Comparison of ENCODE assay signal across 8 mouse cellular contexts in the genomic region with DNA sequence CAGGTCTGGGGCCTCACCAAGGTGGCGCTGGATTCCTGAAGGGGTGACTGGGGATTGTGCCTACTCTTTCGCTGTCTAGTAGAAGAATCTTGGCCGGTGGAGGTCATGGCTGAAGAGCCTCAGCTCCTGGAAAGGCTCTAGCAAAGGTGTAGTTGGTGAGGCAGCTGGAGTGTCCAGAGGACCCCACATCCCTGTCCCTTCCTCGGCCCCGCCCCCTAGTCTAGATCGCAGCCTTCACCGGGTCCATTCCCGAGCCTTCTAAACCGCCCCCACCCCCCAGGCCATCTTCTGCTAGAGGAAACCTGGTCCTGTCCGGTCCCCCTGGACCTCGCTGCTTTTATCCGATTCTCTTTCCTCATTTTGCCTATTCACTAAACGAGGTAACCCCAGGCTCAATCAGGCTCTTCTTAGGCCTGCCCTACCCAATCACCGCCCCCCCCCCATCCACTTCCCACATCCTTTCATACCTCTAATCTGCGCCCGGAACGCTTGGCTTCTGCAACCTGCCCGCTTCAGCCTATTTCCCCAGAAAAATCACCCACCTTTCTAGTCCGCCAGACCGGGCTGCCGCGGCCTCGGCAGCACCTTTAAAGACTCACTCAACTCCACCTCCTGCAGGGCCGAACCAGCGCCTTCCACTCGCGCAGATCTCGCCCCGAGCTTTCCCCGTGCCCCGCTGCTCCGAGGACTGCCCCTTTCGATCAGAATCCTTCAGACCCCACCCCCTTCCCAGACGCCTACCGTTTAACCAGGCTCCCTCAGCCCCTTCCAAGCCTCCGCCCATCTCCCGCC. TPM values are rescaled to one million over a fixed set of nuclear protein-coding genes. Genes with fewer than 3 reads are reported as not detected.
DNase-seq lines count a peak whose midpoint lies in the region; ATAC-seq and TF ChIP-seq lines count a peak whose summit lies in the region.

Gene Hdac6 (minus strand): TSS at position 782 of the 792 bp plus-strand sequence.

- WGBS in heart, embryonic 10.5 days, result 17% methylated on average over 35 of the region's 37 CpGs
- 11% methylated on average over 36 of the region's 37 CpGs for WGBS in liver, embryonic 14.5 days (ENCODE audit: insufficient replicate concordance)

- no peak for TF ChIP-seq EP300 in liver, embryonic 14.5 days (IDR thresholded peaks at IDR 0.05; ENCODE audit: low read depth)

- peaks cover 4% of the 10 kb centered on the region; the same call in 1 of the 2 replicates for H3K4me1 ChIP-seq in brown adipose tissue, adult 24 weeks (ENCODE audit: control insufficient read depth, insufficient read depth, insufficient read length, low read length)
- H3K4me1 ChIP-seq in heart, embryonic 10.5 days, result no peaks in the 10 kb centered on the region
- peaks cover 0 to 5% of the 10 kb centered on the region in 2 experiments; a peak in 1 of 4 replicates for H3K4me1 ChIP-seq in liver, embryonic 14.5 days (replicated peaks; ENCODE audit: control insufficient read depth in 2 of 2, insufficient read depth in 2 of 2, low read length in 1 of 2)

- H3K4me2 ChIP-seq in liver, embryonic 14.5 days (ENCODE audit: low read depth), result peak within 1 kb of the TSS; percentile 75

- no peak for ATAC-seq in liver, embryonic 14.5 days (ENCODE audit: insufficient read depth)

- peak within 1 kb of the TSS; percentile 66 for H3K4me3 ChIP-seq in brown adipose tissue, adult 24 weeks (ENCODE audit: insufficient read depth, low read depth, low read length)
- H3K4me3 ChIP-seq in heart, embryonic 10.5 days, result peak within 1 kb of the TSS; percentile 60
- H3K4me3 ChIP-seq in liver, embryonic 14.5 days (ENCODE audit: insufficient read depth in 1 of 2, low read depth in 2 of 2, low read length in 2 of 2), result peak within 1 kb of the TSS; percentile 57 to 61

- peak within 1 kb of the TSS; percentile 46; the same call in 1 of the 2 replicates for H3K27ac ChIP-seq in brown adipose tissue, adult 24 weeks (replicated peaks; ENCODE audit: low read depth, low read length)
- peak within 1 kb of the TSS; percentile 86 for H3K27ac ChIP-seq in heart, embryonic 10.5 days
- no peak within 1 kb of the TSS for H3K27ac ChIP-seq in liver, embryonic 14.5 days

- peak; percentile 20 for DNase-seq in retina, embryonic 14.5 days (ENCODE audit: low spot score)
- DNase-seq in retina, postnatal 1 day, result no peak
- no peak for DNase-seq in heart, embryonic 10.5 days (ENCODE audit: low spot score)
- peak; percentile 26 for DNase-seq in kidney, adult 9 months
- no peak for DNase-seq in liver, embryonic 14.5 days (ENCODE audit: low read depth in 3 of 3, low spot score in 3 of 3)
- DNase-seq in urinary bladder, postnatal 14 days (ENCODE audit: low spot score), result no peak
- no peak for DNase-seq in frontal cortex, postnatal 14 days (ENCODE audit: low spot score in 2 of 2)

- H3K36me3 ChIP-seq in heart, embryonic 10.5 days, result no peaks in the 10 kb centered on the region
- H3K36me3 ChIP-seq in liver, embryonic 14.5 days (replicated peaks; ENCODE audit: control insufficient read depth, insufficient read depth, low read depth), result no peaks in the 10 kb centered on the region

- TF ChIP-seq CTCF in liver, embryonic 14.5 days (IDR thresholded peaks at IDR 0.05; ENCODE audit: low read depth), result no peak

- peak within 1 kb of the TSS; percentile 65 for H3K9ac ChIP-seq in liver, embryonic 14.5 days (replicated peaks)

- H3K27me3 ChIP-seq in heart, embryonic 10.5 days (ENCODE audit: insufficient read depth, poor library complexity, severe bottlenecking), result no peaks in the 10 kb centered on the region
- H3K27me3 ChIP-seq in liver, embryonic 14.5 days (ENCODE audit: control insufficient read depth, insufficient read depth, low read length), result no peaks in the 10 kb centered on the region

- H3K9me3 ChIP-seq in heart, embryonic 10.5 days, result no peaks in the 10 kb centered on the region
- H3K9me3 ChIP-seq in liver, embryonic 14.5 days (ENCODE audit: control insufficient read depth, low read length), result no peaks in the 10 kb centered on the region

RNA-seq across cellular contexts. Expression of gene Hdac6, which starts in this region (rescaled TPM):
- 7.6 and 11.6 TPM in 2 replicates for polyA plus RNA-seq in brown adipose tissue, adult 24 weeks (2012; ENCODE audit: insufficient read depth, insufficient read length, missing spikeins)
- polyA plus RNA-seq in heart, embryonic 10.5 days (2016; fragmentation: Nextera tagmentation; extraction: Ambion mirVana), result 36.4 and 36.9 TPM in 2 replicates
- 10.8 and 11.9 TPM in 2 replicates for polyA plus RNA-seq in liver, embryonic 14.5 days (2012; rRNA removed)
- 7.9 and 8.8 TPM in 2 replicates for polyA plus RNA-seq in liver, embryonic 14.5 days (2014; fragmentation: Nextera tagmentation; extraction: Ambion mirVana)

Comparison
In these comparisons a context has a peak if more than half of its experiments do, and no peak if none do; other contexts are left out.
1. DNase-seq: peak in retina, embryonic 14.5 days (single experiment) and kidney, adult 9 months (single experiment); none in retina, postnatal 1 day (single experiment), heart, embryonic 10.5 days (single experiment), liver, embryonic 14.5 days (0 of 3), urinary bladder, postnatal 14 days (single experiment) and frontal cortex, postnatal 14 days (0 of 2).
2. Peak in every context shown above with its lines, with median percentiles within 50 percentile points of each other: H3K4me3 ChIP-seq.